Mouse (Mus musculus): ENCODE data around the gene Gm19935.

- TF ChIP-seq CTCF (IDR thresholded peaks at IDR 0.05; ENCODE audit: extremely low read depth, insufficient read depth, low read length) = no peak
- no peak for TF ChIP-seq POLR2A (IDR thresholded peaks at IDR 0.05; ENCODE audit: extremely low read depth, insufficient read depth, low read length)
Observed at GRCm38 (mm10) chr8:90847980-90848379, 30.8 kb upstream of the Gm19935 start.
